28 mouse cellular contexts compared by ENCODE assay signal in the genomic region with DNA sequence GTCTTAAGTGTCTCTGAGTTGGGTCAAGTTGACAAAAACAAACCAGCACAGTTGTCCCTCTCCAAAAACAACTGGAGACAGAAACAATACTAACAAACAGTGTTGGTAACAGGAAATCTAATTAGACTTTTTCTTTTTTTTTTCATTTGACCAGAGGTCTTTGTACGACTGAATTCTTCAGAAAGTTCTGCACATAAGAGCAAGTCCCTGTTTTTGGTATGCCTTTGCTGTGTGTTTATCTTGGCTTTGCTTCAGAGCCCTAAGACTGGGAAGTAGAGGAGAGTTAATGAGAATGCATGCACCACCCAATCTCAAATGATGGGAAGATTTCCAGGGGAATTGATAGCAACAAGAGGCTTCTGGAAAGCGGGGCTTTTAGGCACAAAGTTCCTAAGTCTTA. TPM values are rescaled to one million over a fixed set of nuclear protein-coding genes. Genes with fewer than 3 reads are reported as not detected.
"Had no signal": no experiment of that assay in that cellular context is flagged by ENCODE, and none has a peak within 500 bp of the region (broad histone marks: within the 10 kb centered on the region; RNA-seq: fewer than 3 reads in every experiment).

No protein-coding gene starts in this region.

- H3K4me3 ChIP-seq: kidney, embryonic 15.5 days; layer of hippocampus, adult 2 months; left cerebral cortex, adult 2 months; liver, embryonic 15.5 days; lung, embryonic 15.5 days; megakaryocyte, embryonic 14.5 days; midbrain, embryonic 10.5 days; midbrain, embryonic 13.5 days; myocyte; neural tube, embryonic 13.5 days; stomach, embryonic 15.5 days had no signal

- H3K4me2 ChIP-seq: kidney, embryonic 15.5 days; liver, embryonic 11.5 days; liver, embryonic 15.5 days; lung, embryonic 15.5 days; midbrain, embryonic 13.5 days; neural tube, embryonic 13.5 days; stomach, embryonic 15.5 days had no signal

- H3K9ac ChIP-seq: kidney, embryonic 15.5 days; liver, embryonic 15.5 days; lung, embryonic 15.5 days; midbrain, embryonic 13.5 days; neural tube, embryonic 13.5 days; stomach, embryonic 15.5 days had no signal

- H3K27ac ChIP-seq: kidney, embryonic 15.5 days; layer of hippocampus, adult 2 months; left cerebral cortex, adult 2 months; liver, embryonic 15.5 days; lung, embryonic 15.5 days; midbrain, embryonic 10.5 days; midbrain, embryonic 13.5 days; stomach, embryonic 15.5 days had no signal

- H3K4me1 ChIP-seq: liver, embryonic 15.5 days; lung, embryonic 15.5 days; midbrain, embryonic 10.5 days; midbrain, embryonic 13.5 days; stomach, embryonic 15.5 days had no signal

- H3K36me3 ChIP-seq: kidney, embryonic 15.5 days; liver, embryonic 15.5 days; lung, embryonic 15.5 days; midbrain, embryonic 10.5 days; midbrain, embryonic 13.5 days; neural tube, embryonic 13.5 days; stomach, embryonic 15.5 days had no signal

- H3K9me3 ChIP-seq: kidney, embryonic 15.5 days; liver, embryonic 15.5 days; lung, embryonic 15.5 days; midbrain, embryonic 10.5 days; midbrain, embryonic 13.5 days; neural tube, embryonic 13.5 days; stomach, embryonic 15.5 days had no signal

- ATAC-seq: intestine, postnatal 0 days; midbrain, embryonic 13.5 days; midbrain, embryonic 16.5 days had no signal

- DNase-seq: kidney, adult 8-10 months; layer of hippocampus, adult 9-11 months; layer of hippocampus, postnatal 36 days; lung, adult 18-20 months; lung, postnatal 10 days; lung, postnatal 36 days; retina, postnatal 1 day; right cerebral cortex, postnatal 25 days; spleen, adult 18-20 months; thymus, postnatal 25 days had no signal

- H3K27me3 ChIP-seq: kidney, embryonic 15.5 days; liver, embryonic 15.5 days; lung, embryonic 15.5 days; megakaryocyte, embryonic 14.5 days; midbrain, embryonic 13.5 days; neural tube, embryonic 13.5 days; stomach, embryonic 15.5 days had no signal

RNA-seq across cellular contexts. Expression of a gene that starts 13.6 kb away (rescaled TPM):
- total RNA-seq: left cerebral cortex, adult 2 months; left cerebral cortex, postnatal 36 days; monocyte, adult 5-6 weeks; neutrophil, adult 5-6 weeks had no signal
- polyA plus RNA-seq: limb, embryonic 11.5 days; midbrain, embryonic 13.5 days; midbrain, embryonic 16.5 days; myocyte; neural tube, embryonic 13.5 days had no signal
